Comparison of ENCODE assay signal across 8 mouse cellular contexts in the genomic region with DNA sequence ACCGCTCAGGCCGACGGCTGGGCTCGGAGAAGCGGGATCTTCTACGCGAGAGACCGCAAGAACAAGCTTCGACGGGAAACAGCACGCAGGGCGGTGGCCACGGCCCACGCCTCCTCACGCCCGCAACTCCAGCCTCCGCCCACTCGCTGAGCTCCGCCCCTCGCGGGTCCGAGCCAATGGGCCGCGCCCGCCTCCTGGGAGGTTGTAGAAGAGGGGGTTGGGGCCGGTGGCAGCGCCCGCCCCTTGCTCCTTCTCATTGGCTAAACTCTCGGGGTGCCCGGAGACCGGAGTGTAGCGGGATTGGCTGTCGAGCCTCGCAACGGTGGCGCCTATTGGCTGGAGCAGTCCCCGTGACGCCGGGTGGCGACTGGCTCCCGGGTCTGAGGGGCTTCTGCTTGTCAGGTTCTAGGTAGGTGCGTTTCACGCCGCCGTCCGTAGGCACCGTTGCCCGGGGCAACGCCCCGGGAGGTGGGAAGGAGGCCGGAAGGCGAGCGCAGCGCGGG. TPM values are rescaled to one million over a fixed set of nuclear protein-coding genes. Genes with fewer than 3 reads are reported as not detected.
A peak's percentile ranks its signal among the peaks of the same experiment; 100 is the strongest.
DNase-seq lines count a peak whose midpoint lies in the region; ATAC-seq and TF ChIP-seq lines count a peak whose summit lies in the region.

TSS of gene A930002H24Rik (minus strand) at position 145 of the 503 bp plus-strand sequence.

- peak within 1 kb of the TSS; percentile 83 for H3K9ac ChIP-seq in forebrain, embryonic 11.5 days (ENCODE audit: low read length)
- H3K9ac ChIP-seq in heart, postnatal 0 days (replicated peaks; ENCODE audit: low read depth, low read length), result peak within 1 kb of the TSS; percentile 89
- H3K9ac ChIP-seq in liver, embryonic 16.5 days (ENCODE audit: low read depth, low read length), result peak within 1 kb of the TSS; percentile 79
- peak within 1 kb of the TSS; percentile 95 for H3K9ac ChIP-seq in neural tube, embryonic 13.5 days

- TF ChIP-seq CTCF in heart, postnatal 0 days (IDR thresholded peaks at IDR 0.05; ENCODE audit: low read depth), result no peak
- TF ChIP-seq CTCF in testis, adult 2 months (IDR thresholded peaks at IDR 0.05; ENCODE audit: control insufficient read depth, insufficient read depth, insufficient replicate concordance, low read depth, low read length), result no peak

- under 1% methylated on average over 55 of the region's 55 CpGs for WGBS in forebrain, embryonic 11.5 days
- WGBS in heart, postnatal 0 days, result 0% methylated on average over 48 of the region's 55 CpGs
- WGBS in liver, embryonic 16.5 days (ENCODE audit: insufficient replicate concordance), result under 1% methylated on average over 55 of the region's 55 CpGs
- under 1% methylated on average over 55 of the region's 55 CpGs for WGBS in neural tube, embryonic 13.5 days

- H3K4me2 ChIP-seq in forebrain, embryonic 11.5 days (ENCODE audit: low read depth, low read length, severe bottlenecking), result peak within 1 kb of the TSS; percentile 96
- peak within 1 kb of the TSS; percentile 76 for H3K4me2 ChIP-seq in heart, postnatal 0 days (ENCODE audit: low read depth, low read length)
- peak within 1 kb of the TSS; percentile 98 for H3K4me2 ChIP-seq in liver, embryonic 16.5 days (ENCODE audit: low read depth, low read length)
- peak within 1 kb of the TSS; percentile 91 for H3K4me2 ChIP-seq in neural tube, embryonic 13.5 days

- H3K27ac ChIP-seq in forebrain, embryonic 11.5 days (ENCODE audit: low read depth, low read length), result peak within 1 kb of the TSS; percentile 59; the same call in 1 of the 2 replicates
- peak within 1 kb of the TSS; percentile 84 for H3K27ac ChIP-seq in heart, postnatal 0 days (ENCODE audit: low read depth)
- peak within 1 kb of the TSS; percentile 70 for H3K27ac ChIP-seq in liver, embryonic 16.5 days (ENCODE audit: low read length)
- peak within 1 kb of the TSS; percentile 95 for H3K27ac ChIP-seq in neural tube, embryonic 13.5 days (replicated peaks)
- H3K27ac ChIP-seq in testis, adult 2 months (ENCODE audit: control insufficient read depth, insufficient read depth, low read depth, low read length), result peak within 1 kb of the TSS; percentile 93

- DNase-seq in CD8-positive naive resting alpha-beta T cell, adult 2 months (ENCODE audit: low read depth in 2 of 2, low spot score in 2 of 2), result peak; percentile 28 to 38
- peak; percentile 91 for DNase-seq in c-Kit-positive CD71-negative TER-119-negative erythroid progenitor cells, embryonic 14.5 days (ENCODE audit: low read depth)
- DNase-seq in forebrain, embryonic 11.5 days (ENCODE audit: low spot score), result peak; percentile 99
- DNase-seq in heart, postnatal 0 days (ENCODE audit: low spot score), result peak; percentile 99
- peak; percentile 99 for DNase-seq in kidney, postnatal 4 days

- no peaks in the 10 kb centered on the region for H3K36me3 ChIP-seq in forebrain, embryonic 11.5 days (ENCODE audit: control insufficient read depth, insufficient read depth, low read length)
- no peaks in the 10 kb centered on the region for H3K36me3 ChIP-seq in heart, postnatal 0 days (replicated peaks; ENCODE audit: control insufficient read depth, insufficient read depth, low read length)
- H3K36me3 ChIP-seq in liver, embryonic 16.5 days (ENCODE audit: control insufficient read depth, insufficient read depth), result no peaks in the 10 kb centered on the region
- H3K36me3 ChIP-seq in neural tube, embryonic 13.5 days, result no peaks in the 10 kb centered on the region
- no peaks in the 10 kb centered on the region for H3K36me3 ChIP-seq in testis, adult 2 months (ENCODE audit: control insufficient read depth, insufficient read depth, low read length)

- no peaks in the 10 kb centered on the region; the same call in 1 of the 2 replicates for H3K4me1 ChIP-seq in forebrain, embryonic 11.5 days (replicated peaks; ENCODE audit: control insufficient read depth, insufficient read depth, low read length)
- H3K4me1 ChIP-seq in heart, postnatal 0 days (ENCODE audit: control insufficient read depth, insufficient read depth), result no peaks in the 10 kb centered on the region
- H3K4me1 ChIP-seq in liver, embryonic 16.5 days (ENCODE audit: control insufficient read depth, low read depth, low read length), result peaks cover 13% of the 10 kb centered on the region
- peaks cover 21% of the 10 kb centered on the region for H3K4me1 ChIP-seq in neural tube, embryonic 13.5 days (replicated peaks)
- H3K4me1 ChIP-seq in testis, adult 2 months (ENCODE audit: control insufficient read depth, insufficient read depth, low read length), result peaks cover 5% of the 10 kb centered on the region; the same call in 1 of the 2 replicates

- H3K9me3 ChIP-seq in forebrain, embryonic 11.5 days (ENCODE audit: control insufficient read depth, low read length), result no peaks in the 10 kb centered on the region
- H3K9me3 ChIP-seq in heart, postnatal 0 days (replicated peaks; ENCODE audit: control insufficient read depth, low read length), result no peaks in the 10 kb centered on the region
- H3K9me3 ChIP-seq in liver, embryonic 16.5 days (replicated peaks; ENCODE audit: control insufficient read depth, low read length), result no peaks in the 10 kb centered on the region
- H3K9me3 ChIP-seq in neural tube, embryonic 13.5 days, result no peaks in the 10 kb centered on the region

- H3K27me3 ChIP-seq in forebrain, embryonic 11.5 days (ENCODE audit: control insufficient read depth, insufficient read depth, low read length), result no peaks in the 10 kb centered on the region
- no peaks in the 10 kb centered on the region for H3K27me3 ChIP-seq in heart, postnatal 0 days (ENCODE audit: control insufficient read depth, insufficient read depth, low read length)
- peaks cover 10% of the 10 kb centered on the region for H3K27me3 ChIP-seq in liver, embryonic 16.5 days (ENCODE audit: control insufficient read depth, insufficient read depth, low read depth, low read length)
- H3K27me3 ChIP-seq in neural tube, embryonic 13.5 days, result no peaks in the 10 kb centered on the region
- H3K27me3 ChIP-seq in testis, adult 2 months (ENCODE audit: control insufficient read depth, insufficient read depth, low read length), result no peaks in the 10 kb centered on the region

- peak; percentile 93 for TF ChIP-seq POLR2A in testis, adult 2 months (IDR thresholded peaks at IDR 0.05; ENCODE audit: control insufficient read depth, low read depth, low read length)

- peak; percentile 99 for ATAC-seq in forebrain, embryonic 11.5 days (replicated peaks; ENCODE audit: low FRiP score)
- ATAC-seq in heart, postnatal 0 days (ENCODE audit: insufficient read depth, low read depth), result peak; percentile 99
- ATAC-seq in liver, embryonic 16.5 days (ENCODE audit: low read depth), result peak; percentile 99
- peak; percentile 99 for ATAC-seq in neural tube, embryonic 13.5 days (ENCODE audit: low read depth)

- H3K4me3 ChIP-seq in forebrain, embryonic 11.5 days (ENCODE audit: low read depth, low read length), result peak within 1 kb of the TSS; percentile 88
- H3K4me3 ChIP-seq in heart, postnatal 0 days (ENCODE audit: low read depth, low read length), result peak within 1 kb of the TSS; percentile 92
- H3K4me3 ChIP-seq in liver, embryonic 16.5 days (ENCODE audit: low read depth, low read length), result peak within 1 kb of the TSS; percentile 91
- H3K4me3 ChIP-seq in neural tube, embryonic 13.5 days, result peak within 1 kb of the TSS; percentile 88
- peak within 1 kb of the TSS; percentile 92 for H3K4me3 ChIP-seq in testis, adult 2 months (ENCODE audit: control insufficient read depth, low read depth, low read length)

- 0 out of 2 replicates have a peak, but pooled peaks have one; percentile 59 for TF ChIP-seq EP300 in heart, postnatal 0 days (IDR thresholded peaks at IDR 0.05; ENCODE audit: low read depth)

RNA-seq across cellular contexts. Expression of gene A930002H24Rik, which starts in this region (rescaled TPM):
- 2.1 and 4.1 TPM in 2 replicates for polyA plus RNA-seq in forebrain, embryonic 11.5 days (2014; fragmentation: Nextera tagmentation; extraction: Ambion mirVana)
- 13.4 and 21.1 TPM in 2 replicates for total RNA-seq in heart, postnatal 0 days (2014; rRNA removed; ENCODE audit: low replicate concordance)
- polyA plus RNA-seq in heart, postnatal 0 days (2015; fragmentation: Nextera tagmentation; extraction: Ambion mirVana), result 2.9 and 3.1 TPM in 2 replicates
- polyA plus RNA-seq in liver, embryonic 16.5 days (2015; fragmentation: Nextera tagmentation; extraction: Ambion mirVana), result 0.71 and 0.76 TPM in 2 replicates
- polyA plus RNA-seq in neural tube, embryonic 13.5 days (2015; fragmentation: Nextera tagmentation; extraction: Ambion mirVana), result 3.0 and 4.7 TPM in 2 replicates
- polyA plus RNA-seq in testis, adult 2 months (2012; rRNA removed), result 3.7 and 5.0 TPM in 2 replicates

Comparison
In these comparisons a context has a peak if more than half of its experiments do, and no peak if none do; other contexts are left out.
1. Peak in every context shown above with its lines: DNase-seq, ATAC-seq, H3K4me3 ChIP-seq and H3K27ac ChIP-seq.
2. Peak in ATAC-seq, H3K4me3 ChIP-seq, H3K27ac ChIP-seq, H3K9ac ChIP-seq and H3K4me2 ChIP-seq in liver, embryonic 16.5 days; RNA of the gene not detected or under 1 TPM.
3. DNase-seq: peak in every context shown above with its lines; median percentile 99 in forebrain, embryonic 11.5 days; 99 in heart, postnatal 0 days; 99 in kidney, postnatal 4 days; 91 in c-Kit-positive CD71-negative TER-119-negative erythroid progenitor cells, embryonic 14.5 days; 33 in CD8-positive naive resting alpha-beta T cell, adult 2 months.